Mouse (Mus musculus) liver, adult 2 months (tissue): ENCODE measurements around the gene Cpn1.

Experiments used
- CTCF ChIP-seq: fragments of 200-500 bp; IDR thresholded peaks from 2 replicates; pipeline ENCODE4 v1.5.1; 2011; ENCODE audit warnings: low read depth, low read length, control low read depth
- POLR2A ChIP-seq: fragments of 200-500 bp; IDR thresholded peaks from 2 replicates; pipeline ENCODE4 v1.6.1; 2011; ENCODE audit warnings: low read length, control low read depth; ENCODE audit not compliant: insufficient read depth; ENCODE audit errors: extremely low read depth

GRCm38 (mm10) chr19:43919841-43920240 is 66.5 kb downstream of the Cpn1 start:
- TF ChIP-seq CTCF (no peak), POLR2A (no peak)
